Mouse (Mus musculus) liver, embryonic 16.5 days (tissue): ENCODE measurements around the gene AU018091. TPM values are rescaled to one million over a fixed set of nuclear protein-coding genes. Genes with fewer than 3 reads are reported as not detected.
A peak's percentile ranks its signal among the peaks of the same experiment; 100 is the strongest.
"Not testable (repeated sequence)": the region's sequence is repeated elsewhere in the genome, so short reads cannot be mapped to it uniquely, and the experiment has no call there.

Experiments used
- ATAC-seq: fragments of 200-750 bp; cut with Nextera tagmentation; 2 replicates; pipeline ENCODE4 v1.8.0; 2017; ENCODE audit warnings: low read depth, mild to moderate bottlenecking, moderate number of reproducible peaks, moderate library complexity
- H3K27ac ChIP-seq: fragments of 300-500 bp; sonication (generic); 2 replicates; pipeline ENCODE4 v1.5.1; 2014; ENCODE audit warnings: mild to moderate bottlenecking, low read length
- H3K27me3 ChIP-seq: fragments of 300-500 bp; sonication (generic); 2 replicates; pipeline ENCODE4 v1.6.1; 2014; ENCODE audit warnings: low read depth, low read length, mixed read lengths; ENCODE audit not compliant: control insufficient read depth, insufficient read depth
- H3K36me3 ChIP-seq: fragments of 300-500 bp; sonication (generic); 2 replicates; pipeline ENCODE4 v1.6.1; 2014; ENCODE audit warnings: mild to moderate bottlenecking; ENCODE audit not compliant: control insufficient read depth, insufficient read depth
- H3K4me1 ChIP-seq: fragments of 300-500 bp; sonication (generic); 2 replicates; pipeline ENCODE4 v1.6.1; 2014; ENCODE audit warnings: low read depth, low read length, mixed read lengths; ENCODE audit not compliant: control insufficient read depth
- H3K4me2 ChIP-seq: fragments of 300-500 bp; sonication (generic); 2 replicates; pipeline ENCODE4 v1.6.1; 2014; ENCODE audit warnings: low read depth, low read length, mixed read lengths
- H3K4me3 ChIP-seq: fragments of 300-500 bp; sonication (generic); 2 replicates; pipeline ENCODE4 v1.5.1; 2014; ENCODE audit warnings: low read depth, mild to moderate bottlenecking, low read length
- H3K9ac ChIP-seq: fragments of 300-500 bp; sonication (generic); 2 replicates; pipeline ENCODE4 v1.6.1; 2014; ENCODE audit warnings: low read depth, low read length
- H3K9me3 ChIP-seq: fragments of 300-500 bp; sonication (generic); replicated peaks from 2 replicates; pipeline ENCODE4 v1.6.1; 2016; ENCODE audit warnings: low read length; ENCODE audit not compliant: control insufficient read depth
- WGBS: fragments of 180-500 bp; shearing (Covaris S2); extraction: QIAGEN DNeasy Blood & Tissue Kit; methylation state at CpG from one replicate; pipeline ENCODE4 v1.1.7; 2014; ENCODE audit not compliant: insufficient replicate concordance; 5-methylcytosine and 5-hydroxymethylcytosine counted together
- microRNA counts: library from miRNA; unstranded; fragments of <30 nt; microRNA quantifications from one replicate; lab custom pipeline; 2016
- microRNA-seq: library from miRNA; unstranded; fragments of <30 nt; microRNA quantifications from one replicate; pipeline ENCODE4, GENCODE M21; 2016
- polyA plus RNA-seq: library from polyadenylated mRNA; unstranded; fragments of >200 nt; fragmentation: Nextera tagmentation; extraction: Ambion mirVana; gene quantifications from 2 replicates; pipeline ENCODE4 v1.2.1, GENCODE M21; 2015

The AU018091 gene
- polyA plus RNA-seq, 1 experiment from 2014 or later, result not detected

- H3K9me3 ChIP-seq, result no peaks in the 10 kb centered on the region
- H3K4me2 ChIP-seq, result no peak overlapping the region
- 4% methylated on average over 1 of the region's 1 CpGs for WGBS
- H3K4me3 ChIP-seq, result no peak overlapping the region
- no peaks in the 10 kb centered on the region for H3K4me1 ChIP-seq
- no peak overlapping the region for H3K9ac ChIP-seq
- no peak overlapping the region for H3K27ac ChIP-seq
- no peaks in the 10 kb centered on the region for H3K36me3 ChIP-seq
- no peaks in the 10 kb centered on the region for H3K27me3 ChIP-seq
- no peak for ATAC-seq
Measured at GRCm38 (mm10) chr7:3143329-3143728, 25.7 kb downstream of the AU018091 start.

GRCm38 (mm10) chr7:3135606-3136005 lies 33.4 kb downstream of the AU018091 start:
- ATAC-seq, result no peak
- 55% methylated on average over 4 of the region's 4 CpGs for WGBS

GRCm38 (mm10) chr7:3134654-3135053 lies 34.3 kb downstream of the AU018091 start:
- H3K27me3 ChIP-seq, result no peaks in the 10 kb centered on the region
- H3K9ac ChIP-seq, result no peak overlapping the region
- no peak overlapping the region for H3K4me2 ChIP-seq
- no peak overlapping the region for H3K4me3 ChIP-seq
- H3K36me3 ChIP-seq, result no peaks in the 10 kb centered on the region
- H3K4me1 ChIP-seq, result no peaks in the 10 kb centered on the region
- ATAC-seq, result no peak
- H3K9me3 ChIP-seq, result no peaks in the 10 kb centered on the region
- WGBS, result 44% methylated on average over 1 of the region's 1 CpGs
- H3K27ac ChIP-seq, result no peak overlapping the region

More at GRCm38 (mm10) chr7:3135606-3136005, 33.4 kb downstream of the AU018091 start:
- Histone ChIP-seq H3K4me3 (no peak overlapping the region), H3K9me3 (no peaks in the 10 kb centered on the region), H3K27ac (no peak overlapping the region), H3K4me2 (no peak overlapping the region), H3K9ac (no peak overlapping the region), H3K27me3 (no peaks in the 10 kb centered on the region), H3K36me3 (no peaks in the 10 kb centered on the region), H3K4me1 (no peaks in the 10 kb centered on the region)

GRCm38 (mm10) chr7:3130342-3130741 lies 38.7 kb downstream of the AU018091 start:
- Histone ChIP-seq H3K27ac (no peak overlapping the region), H3K9ac (no peak overlapping the region), H3K36me3 (no peaks in the 10 kb centered on the region), H3K27me3 (no peaks in the 10 kb centered on the region), H3K4me3 (no peak overlapping the region), H3K4me2 (no peak overlapping the region), H3K4me1 (no peaks in the 10 kb centered on the region), H3K9me3 (no peaks in the 10 kb centered on the region)
- ATAC-seq, result no peak
- WGBS, result 26% methylated on average over 1 of the region's 1 CpGs

GRCm38 (mm10) chr7:3128564-3128963 lies 40.4 kb downstream of the AU018091 start:
- not testable (repeated sequence) for H3K4me3 ChIP-seq, H3K27ac ChIP-seq, H3K36me3 ChIP-seq, ATAC-seq, H3K9me3 ChIP-seq, H3K4me2 ChIP-seq, H3K9ac ChIP-seq, H3K4me1 ChIP-seq, H3K27me3 ChIP-seq

GRCm38 (mm10) chr7:3111193-3111592 lies 57.8 kb downstream of the AU018091 start:
- not testable (repeated sequence) for H3K27me3 ChIP-seq, ATAC-seq, H3K9me3 ChIP-seq, H3K4me3 ChIP-seq, H3K9ac ChIP-seq, H3K4me2 ChIP-seq, H3K27ac ChIP-seq, H3K36me3 ChIP-seq, H3K4me1 ChIP-seq
- WGBS, result no CpG with 5 or more reads among the region's 6 CpGs

GRCm38 (mm10) chr7:3106516-3107077 lies 62.4 kb downstream of the AU018091 start:
- not testable (repeated sequence) for H3K9me3 ChIP-seq, ATAC-seq, H3K9ac ChIP-seq, H3K4me3 ChIP-seq, H3K27ac ChIP-seq, H3K36me3 ChIP-seq, H3K27me3 ChIP-seq, H3K4me1 ChIP-seq, H3K4me2 ChIP-seq
- 53% methylated on average over 13 of the region's 13 CpGs for WGBS

MicroRNAs within 50 kb of the gene (microRNA counts, 519-probe panel; counts per million panel counts)
- microRNA mmu-miR-290-3p (lab: Ali Mortazavi, UCI), result 2,571 counts per million, percentile 68 among the panel's probes with 10 or more counts
- microRNA mmu-miR-290-5p (lab: Ali Mortazavi, UCI), result 2,254 counts per million, percentile 43 among the panel's probes with 10 or more counts
- 2,706 counts per million, percentile 74 among the panel's probes with 10 or more counts for microRNA mmu-miR-291a-3p (lab: Ali Mortazavi, UCI)
- microRNA mmu-miR-291a-5p (lab: Ali Mortazavi, UCI), result 1,073 counts per million, percentile 6 among the panel's probes with 10 or more counts
- microRNA mmu-miR-292-5p (lab: Ali Mortazavi, UCI), result 60.7 counts per million

Small RNA genes within 50 kb of the gene (microRNA-seq; reads per million reads assigned to microRNA genes)
- gene Mir290a, result not detected
- gene Mir290b, result not detected
- gene Mir291a, result 9.6 reads per million, percentile 26 among the genes with 10 or more reads in this experiment
- not detected for gene Mir292
- not detected for gene Mir292b

Other genes with a start within 250 kb of the AU018091 start
- 0.46 and 0.57 TPM in 2 replicates for gene Nlrp12, start 80.5 kb upstream of the AU018091 start, polyA plus RNA-seq
- gene Myadm, start 119.9 kb upstream of the AU018091 start, polyA plus RNA-seq, result 41.4 and 55.1 TPM in 2 replicates
- gene Prkcg, start 120.0 kb upstream of the AU018091 start, polyA plus RNA-seq, result 0.68 TPM in 1 of 2 replicates, not detected in the other
- not detected in 2 replicates for gene Cacng7, start 163.8 kb upstream of the AU018091 start, polyA plus RNA-seq
- gene Cacng8, start 221.5 kb upstream of the AU018091 start, polyA plus RNA-seq, result not detected in 2 replicates